Mouse (Mus musculus) layer of hippocampus, postnatal 36 days (tissue): ENCODE measurements around the gene Gak. TPM values are rescaled to one million over a fixed set of nuclear protein-coding genes. Genes with fewer than 3 reads are reported as not detected.
A peak's percentile ranks its signal among the peaks of the same experiment; 100 is the strongest.
"Not testable (repeated sequence)": the region's sequence is repeated elsewhere in the genome, so short reads cannot be mapped to it uniquely, and the experiment has no call there.

Experiments used
- DNase-seq, 2 experiments: peaks; one replicate each; pipeline ENCODE4 v3.0.0; 2022
- total RNA-seq, 2 experiments: library from RNA; stranded (reverse); gene quantifications; 2 replicates each; pipeline ENCODE4 v1.2.3; 2021

Gak gene
- total RNA-seq, 2 experiments from 2014 or later, result 89.4 to 97.6 TPM

- DNase-seq, result peak in 1 of 2 experiments; percentile 4
Observed at GRCm38 (mm10) chr5:108655891-108656650, 26.5 kb upstream of the Gak start.

GRCm38 (mm10) chr5:108655381-108655780, 25.8 kb upstream of the Gak start:
- DNase-seq, result peak in 1 of 2 experiments; percentile 2

- DNase-seq, result no peak
Observed at GRCm38 (mm10) chr5:108654444-108654990, 25.0 kb upstream of the Gak start.

- peak in 1 of 2 experiments; percentile 2 for DNase-seq
Observed at GRCm38 (mm10) chr5:108653341-108653740, 23.8 kb upstream of the Gak start.

- DNase-seq, result no peak
Observed at GRCm38 (mm10) chr5:108651823-108652222, 22.3 kb upstream of the Gak start.

GRCm38 (mm10) chr5:108651136-108651720, 21.7 kb upstream of the Gak start:
- DNase-seq, result no peak

- no peak for DNase-seq
Observed at GRCm38 (mm10) chr5:108650341-108650740, 20.8 kb upstream of the Gak start.

- no peak for DNase-seq
Observed at GRCm38 (mm10) chr5:108648937-108649576, 19.5 kb upstream of the Gak start.

GRCm38 (mm10) chr5:108647820-108648465, 18.4 kb upstream of the Gak start:
- no peak for DNase-seq

- DNase-seq, result no peak
Observed at GRCm38 (mm10) chr5:108647311-108647710, 17.8 kb upstream of the Gak start.

- DNase-seq, result no peak
Observed at GRCm38 (mm10) chr5:108646343-108646660, 16.7 kb upstream of the Gak start.

GRCm38 (mm10) chr5:108645651-108646342, 16.2 kb upstream of the Gak start:
- DNase-seq, result no peak

GRCm38 (mm10) chr5:108643674-108644073, 14.1 kb upstream of the Gak start:
- DNase-seq, result no peak

GRCm38 (mm10) chr5:108636172-108636571, 6.6 kb upstream of the Gak start:
- DNase-seq, result no peak

GRCm38 (mm10) chr5:108634088-108634487, 4.5 kb upstream of the Gak start:
- not testable (repeated sequence) for DNase-seq

GRCm38 (mm10) chr5:108633676-108634075, 4.1 kb upstream of the Gak start:
- no peak for DNase-seq

- DNase-seq, result no peak
Observed at GRCm38 (mm10) chr5:108628891-108629633, 493 bp downstream of the Gak start.

- DNase-seq, result no peak
Observed at GRCm38 (mm10) chr5:108626050-108626660, 3.4 kb downstream of the Gak start.

- peak in 1 of 2 experiments; percentile 30 for DNase-seq
Observed at GRCm38 (mm10) chr5:108621870-108622269, 7.7 kb downstream of the Gak start.

GRCm38 (mm10) chr5:108610426-108610825, 19.1 kb downstream of the Gak start:
- DNase-seq, result no peak

- DNase-seq, result no peak
Observed at GRCm38 (mm10) chr5:108602537-108602936, 27.0 kb downstream of the Gak start.
